Mouse (Mus musculus) midbrain, embryonic 14.5 days (tissue): ENCODE data around the gene Leo1. TPM values are rescaled to one million over a fixed set of nuclear protein-coding genes. Genes with fewer than 3 reads are reported as not detected.
A peak's percentile ranks its signal among the peaks of the same experiment; 100 is the strongest.
"Not testable (repeated sequence)": the region's sequence is repeated elsewhere in the genome, so short reads cannot be mapped to it uniquely, and the experiment has no call there.

Source experiments
- ATAC-seq: fragments of 200-750 bp; cut with Nextera tagmentation; 2 replicates; pipeline ENCODE4 v1.8.0; 2017; ENCODE audit warnings: moderate number of reproducible peaks, moderate library complexity; ENCODE audit not compliant: low FRiP score, low TSS enrichment
- DNase-seq: peaks from one replicate; pipeline ENCODE4 v3.0.0-alpha.2; 2015
- H3K27ac ChIP-seq: fragments of 300-500 bp; sonication (generic); replicated peaks from 2 replicates; pipeline ENCODE4 v1.5.1; 2014; ENCODE audit warnings: mild to moderate bottlenecking, low read depth, low read length, moderate library complexity
- H3K27me3 ChIP-seq: fragments of 300-500 bp; sonication (generic); 2 replicates; pipeline ENCODE4 v1.6.1; 2014; ENCODE audit warnings: low read length, control low read depth, mixed read lengths; ENCODE audit not compliant: control insufficient read depth, insufficient read depth
- H3K36me3 ChIP-seq: fragments of 300-500 bp; sonication (generic); 2 replicates; pipeline ENCODE4 v1.6.1; 2014; ENCODE audit warnings: low read length, control low read depth; ENCODE audit not compliant: control insufficient read depth, insufficient read depth
- H3K4me1 ChIP-seq: fragments of 300-500 bp; sonication (generic); 2 replicates; pipeline ENCODE4 v1.6.1; 2014; ENCODE audit warnings: mild to moderate bottlenecking, antibody characterized with exemption, low read length, control low read depth; ENCODE audit not compliant: control insufficient read depth, insufficient read depth
- H3K4me2 ChIP-seq: fragments of 300-500 bp; sonication (generic); 2 replicates; pipeline ENCODE4 v1.6.1; 2014; ENCODE audit warnings: mild to moderate bottlenecking, low read length, moderate library complexity
- H3K4me3 ChIP-seq: fragments of 300-500 bp; sonication (generic); replicated peaks from 2 replicates; pipeline ENCODE4 v1.5.1; 2014; ENCODE audit warnings: low read depth, low read length
- H3K9ac ChIP-seq: fragments of 300-500 bp; sonication (generic); replicated peaks from 2 replicates; pipeline ENCODE4 v1.6.1; 2014; ENCODE audit warnings: mild to moderate bottlenecking, low read length, moderate library complexity
- H3K9me3 ChIP-seq: fragments of 300-500 bp; sonication (generic); 2 replicates; pipeline ENCODE4 v1.6.1; 2016; ENCODE audit warnings: low read length, control low read depth, mixed read lengths; ENCODE audit not compliant: control insufficient read depth
- WGBS: fragments of 180-500 bp; shearing (Covaris S2); extraction: QIAGEN DNeasy Blood & Tissue Kit; methylation state at CpG from one replicate; pipeline ENCODE4 v1.1.7; 2014; 5-methylcytosine and 5-hydroxymethylcytosine counted together
- polyA plus RNA-seq: library from polyadenylated mRNA; unstranded; fragments of >200 nt; fragmentation: Nextera tagmentation; extraction: Ambion mirVana; gene quantifications from 2 replicates; pipeline ENCODE4 v1.2.1, GENCODE M21; 2014

Leo1 gene
- polyA plus RNA-seq, 1 experiment from 2014 or later = 39.8 TPM

DNA sequence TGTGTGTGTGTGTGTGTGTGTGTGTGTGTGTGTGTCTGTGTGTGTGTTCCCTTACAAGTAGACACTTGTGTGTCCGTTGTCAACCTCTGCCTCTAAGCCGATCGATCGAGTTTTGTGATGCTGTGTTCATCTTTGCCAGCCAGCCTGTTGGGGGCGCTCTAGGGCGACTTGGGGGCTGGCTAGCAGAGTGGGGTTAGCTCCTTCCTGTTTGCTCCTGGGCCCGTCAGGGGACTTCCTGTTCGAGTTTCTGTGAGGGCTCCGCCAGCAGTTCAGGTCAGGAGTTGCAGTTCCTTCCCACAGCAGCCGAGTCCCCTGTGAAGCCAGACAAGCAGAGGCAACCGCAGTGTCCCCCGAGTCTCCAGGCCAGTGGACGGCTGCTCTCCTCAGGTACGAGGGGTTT lies 27.0 kb downstream of the Leo1 start:
- WGBS = 81% methylated on average over 14 of the region's 14 CpGs
- Histone ChIP-seq H3K9ac (no peak overlapping the region), H3K4me1 (no peaks in the 10 kb centered on the region), H3K4me2 (no peak overlapping the region), H3K27ac (no peak overlapping the region), H3K4me3 (no peak overlapping the region), H3K36me3 (peaks cover 64% of the 10 kb centered on the region), H3K9me3 (no peaks in the 10 kb centered on the region), H3K27me3 (no peaks in the 10 kb centered on the region)
- no peak for DNase-seq
- ATAC-seq = no peak

DNA sequence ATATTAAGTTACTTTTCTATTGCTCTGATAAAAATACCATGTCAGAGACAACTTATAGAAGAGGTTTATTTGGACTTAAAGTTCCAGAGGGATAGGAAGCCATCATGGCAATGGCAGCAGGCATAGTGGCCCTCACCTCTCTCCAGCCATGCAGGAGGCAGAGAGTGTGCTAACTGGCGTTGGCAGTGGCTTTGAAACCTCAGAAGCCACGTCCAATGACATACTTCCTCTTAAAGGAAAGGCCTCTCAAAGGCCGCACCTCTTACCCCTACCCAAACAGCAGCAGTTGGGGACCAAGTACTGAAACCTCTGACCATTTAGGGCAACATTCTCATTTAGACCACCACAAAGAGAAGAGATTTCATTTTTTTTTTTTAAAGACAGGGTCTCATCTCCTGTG lies 35.9 kb downstream of the Leo1 start:
- H3K4me1 ChIP-seq = no peaks in the 10 kb centered on the region
- no peak for ATAC-seq
- H3K27ac ChIP-seq = no peak overlapping the region
- 68% methylated on average over 3 of the region's 3 CpGs for WGBS
- H3K36me3 ChIP-seq = peaks cover 10% of the 10 kb centered on the region; the same call in 1 of the 2 replicates
- no peak overlapping the region for H3K4me3 ChIP-seq
- no peak for DNase-seq
- H3K9ac ChIP-seq = no peak overlapping the region
- no peaks in the 10 kb centered on the region for H3K9me3 ChIP-seq
- no peak overlapping the region for H3K4me2 ChIP-seq
- no peaks in the 10 kb centered on the region for H3K27me3 ChIP-seq

DNA sequence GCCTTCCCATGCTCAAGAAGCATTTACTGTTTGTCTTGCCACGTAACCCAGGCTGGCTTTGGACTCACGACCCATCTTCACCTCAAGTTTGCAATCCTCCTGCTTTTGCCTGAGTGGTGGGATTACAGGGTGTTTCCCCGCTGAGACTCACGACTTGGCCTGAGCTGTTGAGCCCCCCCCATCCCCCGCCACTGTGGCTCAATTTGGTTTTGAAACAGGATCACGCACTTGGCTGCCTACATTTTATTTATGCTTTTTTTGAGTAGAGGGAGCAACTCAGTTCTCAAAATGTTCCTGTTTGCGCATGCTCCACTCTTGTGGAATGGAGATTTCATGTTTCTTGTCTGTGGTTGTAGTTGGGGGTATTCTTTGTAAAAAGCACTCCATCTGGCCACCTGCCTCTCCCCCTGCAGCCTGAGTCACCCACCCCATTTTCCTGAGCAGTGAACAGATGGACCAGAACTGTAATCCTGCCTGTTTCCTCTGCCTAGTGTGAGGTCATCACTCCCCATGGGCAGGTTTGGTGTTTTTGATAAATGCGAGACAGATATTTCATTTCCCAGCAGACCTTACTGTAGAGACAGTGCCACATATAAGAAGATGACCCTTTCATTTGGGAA lies 37.9 kb downstream of the Leo1 start:
- Histone ChIP-seq H3K4me2 (no peak overlapping the region), H3K27me3 (no peaks in the 10 kb centered on the region), H3K4me1 (no peaks in the 10 kb centered on the region), H3K9me3 (no peaks in the 10 kb centered on the region), H3K9ac (no peak overlapping the region), H3K36me3 (0 out of 2 replicates have a peak, but pooled peaks cover 7% of the 10 kb centered on the region), H3K27ac (no peak overlapping the region; the same call in 1 of the 2 replicates), H3K4me3 (no peak overlapping the region)
- WGBS = 49% methylated on average over 8 of the region's 8 CpGs
- no peak; the same call in 1 of the 2 replicates for ATAC-seq
- DNase-seq = peak; percentile 28

GRCm38 (mm10) chr9:75480536-75481075 lies 39.3 kb downstream of the Leo1 start:
- Histone ChIP-seq H3K4me1 (no peaks in the 10 kb centered on the region), H3K9me3 (no peaks in the 10 kb centered on the region), H3K27ac (no peak overlapping the region), H3K4me3 (no peak overlapping the region), H3K36me3 (0 out of 2 replicates have a peak, but pooled peaks cover 9% of the 10 kb centered on the region), H3K27me3 (no peaks in the 10 kb centered on the region), H3K9ac (no peak overlapping the region), H3K4me2 (no peak overlapping the region)
- DNase-seq (no peak), ATAC-seq (no peak)
- WGBS = 93% methylated on average over 5 of the region's 5 CpGs

GRCm38 (mm10) chr9:75485231-75485630 lies 43.9 kb downstream of the Leo1 start:
- H3K4me2 ChIP-seq = no peak overlapping the region
- H3K9me3 ChIP-seq = no peaks in the 10 kb centered on the region
- DNase-seq (no peak), ATAC-seq (no peak)
- H3K27me3 ChIP-seq = no peaks in the 10 kb centered on the region
- no peak overlapping the region for H3K9ac ChIP-seq
- 0 out of 2 replicates have a peak, but pooled peaks cover 9% of the 10 kb centered on the region for H3K36me3 ChIP-seq
- WGBS = 90% methylated on average over 6 of the region's 6 CpGs
- H3K4me3 ChIP-seq = no peak overlapping the region
- no peaks in the 10 kb centered on the region for H3K4me1 ChIP-seq
- H3K27ac ChIP-seq = no peak overlapping the region

GRCm38 (mm10) chr9:75488255-75488654 lies 46.9 kb downstream of the Leo1 start:
- ATAC-seq, H3K36me3 ChIP-seq, H3K9ac ChIP-seq, DNase-seq, H3K4me3 ChIP-seq, H3K27ac ChIP-seq, H3K4me2 ChIP-seq, H3K9me3 ChIP-seq, H3K4me1 ChIP-seq, H3K27me3 ChIP-seq: not testable (repeated sequence)
- 97% methylated on average over 7 of the region's 7 CpGs for WGBS

DNA sequence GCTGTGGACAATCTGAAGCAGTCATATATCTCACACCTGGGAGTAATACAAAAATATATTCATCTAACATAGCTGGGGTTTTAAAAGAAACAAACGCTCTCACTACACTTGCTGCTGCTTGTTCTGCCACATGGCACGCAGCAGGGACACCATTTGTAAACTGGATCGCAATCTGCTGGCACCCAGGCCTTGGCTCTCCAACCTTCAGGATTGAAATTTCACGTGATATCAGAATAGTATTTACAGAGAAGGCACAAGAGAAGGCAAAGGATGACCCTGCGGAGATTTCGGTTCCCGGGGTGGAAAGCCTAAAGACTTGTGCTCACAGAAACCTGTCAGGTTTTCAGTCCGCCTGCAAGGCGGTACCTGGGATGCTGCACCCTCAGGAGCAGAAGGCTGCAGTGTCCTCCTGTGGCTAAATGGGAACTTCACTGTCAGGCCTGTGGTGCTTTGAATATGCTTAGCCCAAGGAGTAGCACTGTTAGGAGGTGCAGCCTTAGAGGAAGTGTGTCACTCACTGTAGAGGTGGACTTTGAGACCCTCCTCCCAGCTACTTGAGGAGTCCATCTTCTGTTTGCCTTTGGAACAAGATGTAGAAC lies 53.2 kb downstream of the Leo1 start:
- Histone ChIP-seq H3K4me1 (no peaks in the 10 kb centered on the region), H3K27me3 (no peaks in the 10 kb centered on the region), H3K9me3 (no peaks in the 10 kb centered on the region), H3K9ac (no peak overlapping the region), H3K4me3 (no peak overlapping the region), H3K4me2 (no peak overlapping the region), H3K27ac (no peak overlapping the region), H3K36me3 (peaks cover 6% of the 10 kb centered on the region)
- DNase-seq (no peak), ATAC-seq (no peak)
- 89% methylated on average over 9 of the region's 9 CpGs for WGBS

DNA sequence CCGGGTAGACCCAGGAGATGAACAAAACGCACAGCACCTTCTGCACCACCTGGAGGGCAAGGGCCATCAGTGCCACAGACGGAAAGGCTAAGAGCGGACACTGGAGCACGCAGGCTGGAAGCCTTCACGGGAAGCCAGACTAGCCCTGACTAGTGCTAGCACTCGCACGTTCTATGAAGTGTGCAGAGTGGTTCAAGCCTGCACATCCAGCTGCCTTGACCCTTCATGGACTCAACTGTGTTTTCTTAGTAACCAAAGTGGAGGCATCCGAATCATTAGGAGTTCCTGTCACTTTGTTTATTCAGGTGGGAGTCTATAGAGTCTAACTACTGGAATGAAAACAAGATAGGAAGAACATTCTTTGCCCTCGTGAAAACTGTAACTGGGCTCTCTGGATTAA lies 54.6 kb downstream of the Leo1 start:
- no peaks in the 10 kb centered on the region for H3K27me3 ChIP-seq
- whole genome bisulfite sequencing = 92% methylated on average over 10 of the region's 10 CpGs
- no peaks in the 10 kb centered on the region for H3K4me1 ChIP-seq
- DNase-seq (no peak), ATAC-seq (no peak)
- no peak overlapping the region for H3K4me3 ChIP-seq
- peaks cover 6% of the 10 kb centered on the region for H3K36me3 ChIP-seq
- H3K9me3 ChIP-seq = no peaks in the 10 kb centered on the region
- H3K9ac ChIP-seq = no peak overlapping the region
- no peak overlapping the region for H3K27ac ChIP-seq
- no peak overlapping the region for H3K4me2 ChIP-seq

DNA sequence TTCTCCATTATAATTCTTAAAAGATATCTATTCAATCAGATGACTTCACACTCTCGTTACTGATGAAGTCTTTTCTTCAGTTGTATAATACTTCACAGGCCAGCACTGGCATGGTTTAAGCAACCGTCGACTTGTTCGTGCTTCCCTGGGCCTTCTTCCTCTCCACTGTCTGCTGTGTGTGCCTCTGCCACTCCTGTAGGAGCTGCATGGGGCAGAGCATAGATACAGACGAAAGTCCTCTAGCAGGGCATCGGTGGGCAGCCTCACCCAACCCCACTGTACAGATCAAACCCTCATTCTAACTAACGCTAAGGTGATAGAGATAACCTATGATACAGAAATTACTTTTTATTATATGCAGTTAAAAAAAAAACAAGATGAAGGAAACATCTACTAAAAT lies 57.2 kb downstream of the Leo1 start:
- no peaks in the 10 kb centered on the region for H3K4me1 ChIP-seq

More for the DNA sequence above, 57.2 kb downstream of the Leo1 start:
- H3K27me3 ChIP-seq = no peaks in the 10 kb centered on the region
- H3K27ac ChIP-seq = no peak overlapping the region
- no peak overlapping the region for H3K4me3 ChIP-seq
- ATAC-seq = no peak
- H3K9ac ChIP-seq = no peak overlapping the region
- peaks cover 25% of the 10 kb centered on the region for H3K36me3 ChIP-seq
- no peaks in the 10 kb centered on the region for H3K9me3 ChIP-seq
- DNase-seq = no peak
- no peak overlapping the region for H3K4me2 ChIP-seq
- WGBS = 97% methylated on average over 7 of the region's 7 CpGs
